Mouse (Mus musculus) megakaryocyte, embryonic 14.5 days (primary cell): Measurements from ENCODE around the gene Magi3. TPM values are rescaled to one million over a fixed set of nuclear protein-coding genes. Genes with fewer than 3 reads are reported as not detected.

Experiments used
- H3K27me3 ChIP-seq: replicated peaks from 2 replicates; pipeline ENCODE3; 2012; ENCODE audit warnings: inconsistent platforms
- H3K36me3 ChIP-seq: replicated peaks from 2 replicates; pipeline ENCODE3; 2012; ENCODE audit warnings: low read length, inconsistent platforms, mixed read lengths
- H3K4me1 ChIP-seq: 2 replicates; pipeline ENCODE4 v1.6.1; 2012; ENCODE audit warnings: inconsistent platforms
- H3K4me3 ChIP-seq: replicated peaks from 2 replicates; pipeline ENCODE3; 2012; ENCODE audit warnings: moderate library complexity, mild to moderate bottlenecking, inconsistent platforms
- H3K9me3 ChIP-seq: 2 replicates; pipeline ENCODE4 v1.6.1; 2012; ENCODE audit warnings: inconsistent platforms
- FLI1 ChIP-seq: IDR thresholded peaks from 2 replicates; pipeline ENCODE4 v1.6.1; 2012; ENCODE audit warnings: low read length, inconsistent platforms, mixed read lengths
- GATA1 ChIP-seq: IDR thresholded peaks from 3 replicates; pipeline ENCODE4 v1.6.1; 2012; ENCODE audit warnings: mixed read lengths, low read length, inconsistent platforms, borderline replicate concordance
- polyA plus RNA-seq: library from polyadenylated mRNA; stranded (reverse); fragments of >175 nt; gene quantifications from 2 replicates; pipeline ENCODE4 v1.2.3, GENCODE M21; 2012; ENCODE audit warnings: low replicate concordance; ENCODE audit not compliant: insufficient read depth

Magi3 gene
- polyA plus RNA-seq, 1 experiment = 0.28 TPM

- Histone ChIP-seq H3K4me3 (no peak overlapping the region), H3K4me1 (no peaks in the 10 kb centered on the region), H3K9me3 (no peaks in the 10 kb centered on the region), H3K27me3 (no peaks in the 10 kb centered on the region), H3K36me3 (no peaks in the 10 kb centered on the region)
- no peak for TF ChIP-seq GATA1
- no peak for TF ChIP-seq FLI1
Measured at GRCm38 (mm10) chr3:104125628-104126027, 94.5 kb downstream of the Magi3 start.

GRCm38 (mm10) chr3:104123846-104124245 is 96.3 kb downstream of the Magi3 start:
- Histone ChIP-seq H3K4me3 (no peak overlapping the region), H3K27me3 (no peaks in the 10 kb centered on the region), H3K36me3 (no peaks in the 10 kb centered on the region), H3K4me1 (no peaks in the 10 kb centered on the region), H3K9me3 (no peaks in the 10 kb centered on the region)
- no peak for TF ChIP-seq GATA1
- no peak for TF ChIP-seq FLI1

- no peak for TF ChIP-seq GATA1
- no peak for TF ChIP-seq FLI1
- Histone ChIP-seq H3K27me3 (no peaks in the 10 kb centered on the region), H3K4me3 (no peak overlapping the region), H3K36me3 (no peaks in the 10 kb centered on the region), H3K4me1 (no peaks in the 10 kb centered on the region), H3K9me3 (no peaks in the 10 kb centered on the region)
Measured at GRCm38 (mm10) chr3:104109478-104109877, 110.7 kb downstream of the Magi3 start.

- TF ChIP-seq FLI1 (no peak), GATA1 (no peak)
- Histone ChIP-seq H3K36me3 (no peaks in the 10 kb centered on the region), H3K4me1 (0 out of 2 replicates have a peak, but pooled peaks cover 4% of the 10 kb centered on the region), H3K4me3 (no peak overlapping the region), H3K27me3 (no peaks in the 10 kb centered on the region), H3K9me3 (no peaks in the 10 kb centered on the region)
Measured at GRCm38 (mm10) chr3:104104942-104105341, 115.2 kb downstream of the Magi3 start.

GRCm38 (mm10) chr3:104101721-104102120 is 118.5 kb downstream of the Magi3 start:
- TF ChIP-seq FLI1 = no peak
- no peak for TF ChIP-seq GATA1
- Histone ChIP-seq H3K36me3 (no peaks in the 10 kb centered on the region), H3K4me3 (no peak overlapping the region), H3K4me1 (0 out of 2 replicates have a peak, but pooled peaks cover 4% of the 10 kb centered on the region), H3K27me3 (no peaks in the 10 kb centered on the region), H3K9me3 (no peaks in the 10 kb centered on the region)

GRCm38 (mm10) chr3:104101249-104101648 is 118.9 kb downstream of the Magi3 start:
- no peak for TF ChIP-seq FLI1
- no peak for TF ChIP-seq GATA1
- H3K36me3 ChIP-seq = no peaks in the 10 kb centered on the region
- H3K27me3 ChIP-seq = no peaks in the 10 kb centered on the region
- 0 out of 2 replicates have a peak, but pooled peaks cover 4% of the 10 kb centered on the region for H3K4me1 ChIP-seq
- H3K4me3 ChIP-seq = no peak overlapping the region
- no peaks in the 10 kb centered on the region for H3K9me3 ChIP-seq

- no peaks in the 10 kb centered on the region for H3K9me3 ChIP-seq
- no peak for TF ChIP-seq GATA1
- TF ChIP-seq FLI1 = no peak
- H3K27me3 ChIP-seq = no peaks in the 10 kb centered on the region
- no peaks in the 10 kb centered on the region for H3K36me3 ChIP-seq
- no peak overlapping the region for H3K4me3 ChIP-seq
- peaks cover 7% of the 10 kb centered on the region; the same call in 1 of the 2 replicates for H3K4me1 ChIP-seq
Measured at GRCm38 (mm10) chr3:104095936-104096335, 124.2 kb downstream of the Magi3 start.

GRCm38 (mm10) chr3:104094646-104095045 is 125.5 kb downstream of the Magi3 start:
- TF ChIP-seq FLI1 = no peak
- no peak for TF ChIP-seq GATA1
- H3K9me3 ChIP-seq = no peaks in the 10 kb centered on the region
- no peaks in the 10 kb centered on the region for H3K36me3 ChIP-seq
- H3K4me1 ChIP-seq = peaks cover 7% of the 10 kb centered on the region; the same call in 1 of the 2 replicates
- no peak overlapping the region for H3K4me3 ChIP-seq
- H3K27me3 ChIP-seq = no peaks in the 10 kb centered on the region

GRCm38 (mm10) chr3:104092759-104093158 is 127.4 kb downstream of the Magi3 start:
- Histone ChIP-seq H3K9me3 (no peaks in the 10 kb centered on the region), H3K27me3 (no peaks in the 10 kb centered on the region), H3K4me1 (peaks cover 7% of the 10 kb centered on the region; the same call in 1 of the 2 replicates), H3K36me3 (no peaks in the 10 kb centered on the region), H3K4me3 (no peak overlapping the region)
- TF ChIP-seq GATA1 = no peak
- no peak for TF ChIP-seq FLI1

GRCm38 (mm10) chr3:104082031-104082430 is 138.1 kb downstream of the Magi3 start:
- Histone ChIP-seq H3K27me3 (no peaks in the 10 kb centered on the region), H3K9me3 (no peaks in the 10 kb centered on the region), H3K36me3 (no peaks in the 10 kb centered on the region), H3K4me3 (no peak overlapping the region), H3K4me1 (0 out of 2 replicates have a peak, but pooled peaks cover 5% of the 10 kb centered on the region)
- TF ChIP-seq GATA1 (no peak), FLI1 (no peak)

- TF ChIP-seq FLI1 = no peak
- no peak for TF ChIP-seq GATA1
- H3K4me1 ChIP-seq = 0 out of 2 replicates have a peak, but pooled peaks cover 5% of the 10 kb centered on the region
Measured at GRCm38 (mm10) chr3:104078725-104079124, 141.4 kb downstream of the Magi3 start.

More at GRCm38 (mm10) chr3:104078725-104079124, 141.4 kb downstream of the Magi3 start:
- no peak overlapping the region for H3K4me3 ChIP-seq
- no peaks in the 10 kb centered on the region for H3K9me3 ChIP-seq
- H3K36me3 ChIP-seq = no peaks in the 10 kb centered on the region
- H3K27me3 ChIP-seq = no peaks in the 10 kb centered on the region
